Mouse (Mus musculus): ENCODE results near the gene Ski.

GRCm38 (mm10) chr4:155117396-155117978, 104.9 kb downstream of the Ski start:
- no peak for TF ChIP-seq CTCF (conservative IDR thresholded peaks at IDR 0.05; ENCODE audit: low read length)
- no peak for TF ChIP-seq NANOG (IDR thresholded peaks at IDR 0.05; ENCODE audit: borderline replicate concordance, low read length)
- TF ChIP-seq POU5F1 (IDR thresholded peaks at IDR 0.05; ENCODE audit: borderline replicate concordance, low read length): no peak

Data from E14TG2a.4 (cell line).